Mouse (Mus musculus): ENCODE measurements around the gene Dync1li2. TPM values are rescaled to one million over a fixed set of nuclear protein-coding genes. Genes with fewer than 3 reads are reported as not detected.

Gene Dync1li2
- polyA plus RNA-seq, 1 experiment from 2014 or later = 63.5 TPM

DNA sequence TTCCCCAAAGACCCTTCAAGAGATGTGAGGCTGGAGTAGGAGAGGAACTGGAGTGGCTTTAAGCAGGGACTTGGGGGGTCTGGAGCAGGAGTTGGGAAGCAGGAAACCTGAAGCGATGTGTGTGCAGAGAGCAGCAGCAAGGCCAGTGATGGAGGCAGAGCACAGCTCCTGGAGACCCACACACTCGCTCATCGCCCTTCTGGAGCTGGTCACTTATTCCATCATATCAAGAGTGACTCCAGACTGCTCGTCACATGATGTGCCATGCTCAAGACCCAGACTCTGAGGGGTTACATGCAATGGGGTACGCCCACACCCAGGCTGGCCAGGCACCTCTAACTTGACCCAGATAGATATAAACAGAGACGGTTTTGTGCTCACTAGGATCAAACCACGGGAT lies 62.6 kb downstream of the Dync1li2 start:
- Histone ChIP-seq H3K4me3 (replicated peaks; ENCODE audit: low read length) (no peak overlapping the region), H3K4me1 (ENCODE audit: control insufficient read depth, insufficient read depth, low read length) (peaks cover 59% of the 10 kb centered on the region), H3K36me3 (ENCODE audit: control insufficient read depth, insufficient read depth, low read length) (no peaks in the 10 kb centered on the region), H3K4me2 (ENCODE audit: low read depth, low read length) (no peak overlapping the region), H3K9ac (ENCODE audit: low read length) (no peak overlapping the region), H3K27ac (ENCODE audit: low read length) (no peak overlapping the region), H3K27me3 (ENCODE audit: control insufficient read depth, insufficient read depth, low read length) (no peaks in the 10 kb centered on the region), H3K9me3 (replicated peaks; ENCODE audit: control insufficient read depth, low read length) (no peaks in the 10 kb centered on the region)
- 78% methylated on average over 7 of the region's 7 CpGs for WGBS
- ATAC-seq (ENCODE audit: insufficient read depth, low FRiP score) = no peak

DNA sequence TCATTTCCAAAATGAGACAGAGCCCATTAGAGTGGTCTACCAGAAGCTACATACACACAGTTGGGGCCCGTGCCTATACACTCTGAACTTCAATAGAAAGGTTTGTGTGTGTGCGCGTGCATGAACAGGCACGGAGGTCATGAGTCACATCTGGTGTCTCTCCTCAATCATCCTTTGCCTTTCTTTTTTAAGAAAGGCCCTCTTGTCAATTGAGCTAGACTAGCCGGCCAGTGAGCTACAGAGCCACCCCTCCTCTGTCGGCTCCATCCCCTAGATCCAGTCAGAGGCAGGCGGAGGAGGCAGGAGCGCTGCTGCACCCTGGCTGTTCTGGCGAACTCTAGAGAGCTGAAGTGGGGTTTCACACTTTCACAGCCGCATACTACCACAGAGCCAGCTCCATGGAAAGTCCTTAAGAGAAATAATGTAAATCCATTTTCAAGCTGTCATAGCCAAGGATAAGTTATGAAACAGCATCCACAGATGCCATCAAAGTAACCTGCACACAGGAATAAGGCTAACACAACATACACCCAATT lies 63.5 kb downstream of the Dync1li2 start:
- no peaks in the 10 kb centered on the region for H3K27me3 ChIP-seq (ENCODE audit: control insufficient read depth, insufficient read depth, low read length)
- peak overlapping the region; percentile 34 for H3K27ac ChIP-seq (ENCODE audit: low read length)
- no peak for ATAC-seq (ENCODE audit: insufficient read depth, low FRiP score)
- no peak overlapping the region for H3K4me2 ChIP-seq (ENCODE audit: low read depth, low read length)
- H3K36me3 ChIP-seq (ENCODE audit: control insufficient read depth, insufficient read depth, low read length) = no peaks in the 10 kb centered on the region
- peaks cover 66% of the 10 kb centered on the region for H3K4me1 ChIP-seq (ENCODE audit: control insufficient read depth, insufficient read depth, low read length)
- H3K9ac ChIP-seq (ENCODE audit: low read length) = no peak overlapping the region
- WGBS = 58% methylated on average over 10 of the region's 10 CpGs
- H3K4me3 ChIP-seq (replicated peaks; ENCODE audit: low read length) = no peak overlapping the region
- H3K9me3 ChIP-seq (replicated peaks; ENCODE audit: control insufficient read depth, low read length) = no peaks in the 10 kb centered on the region

DNA sequence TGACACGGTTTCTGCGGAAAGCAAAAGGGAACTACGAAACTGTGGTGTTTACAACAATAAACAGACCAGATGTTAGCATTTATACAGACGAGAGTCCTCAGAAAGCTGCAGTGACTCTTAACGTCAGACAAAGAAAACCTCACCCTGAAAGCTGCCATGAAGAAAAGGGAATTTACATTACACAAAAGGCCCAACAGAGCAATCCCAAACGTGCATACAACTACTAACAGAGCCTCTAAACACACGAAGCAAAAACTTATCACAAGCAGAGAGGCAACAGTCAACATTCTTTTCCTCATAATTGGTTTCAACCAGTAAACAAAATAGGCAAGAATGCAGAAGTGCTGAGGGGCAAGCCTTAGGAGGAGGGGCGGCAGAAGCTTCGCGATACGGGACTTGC lies 66.2 kb downstream of the Dync1li2 start:
- Histone ChIP-seq H3K36me3 (ENCODE audit: control insufficient read depth, insufficient read depth, low read length) (no peaks in the 10 kb centered on the region), H3K4me2 (ENCODE audit: low read depth, low read length) (0 out of 2 replicates have a peak overlapping the region, but pooled peaks have one; percentile 15), H3K9me3 (replicated peaks; ENCODE audit: control insufficient read depth, low read length) (no peaks in the 10 kb centered on the region), H3K4me1 (ENCODE audit: control insufficient read depth, insufficient read depth, low read length) (peaks cover 49% of the 10 kb centered on the region), H3K9ac (ENCODE audit: low read length) (0 out of 2 replicates have a peak overlapping the region, but pooled peaks have one; percentile 48), H3K4me3 (replicated peaks; ENCODE audit: low read length) (no peak overlapping the region), H3K27ac (ENCODE audit: low read length) (peak overlapping the region; percentile 57), H3K27me3 (ENCODE audit: control insufficient read depth, insufficient read depth, low read length) (no peaks in the 10 kb centered on the region)
- ATAC-seq (ENCODE audit: insufficient read depth, low FRiP score) = no peak
- WGBS = 44% methylated on average over 11 of the region's 11 CpGs

DNA sequence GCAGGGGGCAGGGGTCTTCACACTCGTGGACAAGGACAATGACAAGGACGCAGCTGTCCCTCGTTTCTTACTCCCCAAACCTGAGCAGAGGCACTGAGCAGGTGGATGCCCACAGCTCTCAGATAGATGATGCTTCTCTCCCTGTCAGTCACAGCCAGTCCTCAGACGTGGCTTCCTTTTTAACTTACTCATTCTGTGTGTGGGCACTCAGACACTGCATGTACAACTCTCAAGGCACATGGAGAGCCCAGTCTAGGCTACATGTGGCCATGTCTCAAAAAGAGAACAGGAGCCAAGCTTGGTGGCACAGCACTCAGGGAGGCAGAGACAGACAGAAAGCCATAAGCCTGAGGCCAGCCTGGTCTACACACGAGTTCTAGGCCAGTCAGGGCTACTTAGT lies 66.9 kb downstream of the Dync1li2 start:
- H3K9ac ChIP-seq (ENCODE audit: low read length) = peak overlapping the region; percentile 57
- peaks cover 44% of the 10 kb centered on the region for H3K4me1 ChIP-seq (ENCODE audit: control insufficient read depth, insufficient read depth, low read length)
- 61% methylated on average over 5 of the region's 5 CpGs for WGBS
- ATAC-seq (ENCODE audit: insufficient read depth, low FRiP score) = no peak
- H3K27ac ChIP-seq (ENCODE audit: low read length) = peak overlapping the region; percentile 94
- H3K4me3 ChIP-seq (replicated peaks; ENCODE audit: low read length) = no peak overlapping the region
- peak overlapping the region; percentile 40 for H3K4me2 ChIP-seq (ENCODE audit: low read depth, low read length)
- no peaks in the 10 kb centered on the region for H3K36me3 ChIP-seq (ENCODE audit: control insufficient read depth, insufficient read depth, low read length)
- no peaks in the 10 kb centered on the region for H3K9me3 ChIP-seq (replicated peaks; ENCODE audit: control insufficient read depth, low read length)
- no peaks in the 10 kb centered on the region for H3K27me3 ChIP-seq (ENCODE audit: control insufficient read depth, insufficient read depth, low read length)

DNA sequence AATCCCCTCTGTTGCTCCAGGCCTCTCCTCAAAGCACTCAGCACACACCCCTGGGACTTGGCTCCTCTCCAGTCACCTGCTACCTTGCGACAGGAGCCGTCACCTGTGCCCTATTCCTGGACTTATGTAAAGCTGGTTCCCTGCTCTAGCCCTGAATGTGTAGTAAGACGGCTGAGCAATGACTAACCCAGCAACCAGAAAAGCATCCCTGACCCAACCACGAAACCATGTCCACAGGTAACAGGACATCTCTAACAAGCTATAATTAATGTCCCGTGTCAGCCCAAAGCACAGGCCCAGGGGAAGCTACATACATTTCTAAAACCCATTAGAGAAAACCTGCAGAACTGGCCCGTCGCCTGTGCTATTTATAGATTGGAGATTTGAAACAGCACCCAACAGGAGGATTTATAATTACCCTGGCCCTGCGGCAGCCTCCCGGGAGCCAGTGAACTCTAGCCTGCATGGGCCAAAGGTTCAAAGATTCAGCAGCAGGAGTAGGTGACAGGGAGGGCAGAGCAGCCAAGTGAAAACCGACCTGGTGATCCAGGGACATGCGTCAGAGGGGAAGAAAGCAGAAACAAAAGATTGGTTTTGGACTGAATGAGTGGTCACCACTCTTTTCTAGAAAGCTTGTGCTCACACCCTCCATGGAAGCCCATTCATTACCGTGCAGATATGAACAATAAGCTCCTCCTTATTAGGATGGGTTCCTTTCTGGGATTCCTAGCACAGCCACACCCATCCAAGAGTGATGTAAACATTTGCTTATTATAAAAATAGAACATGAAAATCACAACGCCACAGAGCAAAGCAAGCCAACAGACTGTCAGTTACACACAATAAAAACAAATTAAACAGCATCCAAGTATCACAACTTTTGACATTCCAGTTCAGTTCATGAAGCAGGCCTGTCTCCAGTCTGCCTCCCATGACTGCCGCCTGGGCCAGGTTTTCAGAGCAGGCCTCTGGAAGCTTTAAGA lies 67.7 kb downstream of the Dync1li2 start:
- Histone ChIP-seq H3K9ac (ENCODE audit: low read length) (peak overlapping the region; percentile 57), H3K27ac (ENCODE audit: low read length) (peak overlapping the region; percentile 94)
- ATAC-seq (ENCODE audit: insufficient read depth, low FRiP score) = peak; percentile 85

DNA sequence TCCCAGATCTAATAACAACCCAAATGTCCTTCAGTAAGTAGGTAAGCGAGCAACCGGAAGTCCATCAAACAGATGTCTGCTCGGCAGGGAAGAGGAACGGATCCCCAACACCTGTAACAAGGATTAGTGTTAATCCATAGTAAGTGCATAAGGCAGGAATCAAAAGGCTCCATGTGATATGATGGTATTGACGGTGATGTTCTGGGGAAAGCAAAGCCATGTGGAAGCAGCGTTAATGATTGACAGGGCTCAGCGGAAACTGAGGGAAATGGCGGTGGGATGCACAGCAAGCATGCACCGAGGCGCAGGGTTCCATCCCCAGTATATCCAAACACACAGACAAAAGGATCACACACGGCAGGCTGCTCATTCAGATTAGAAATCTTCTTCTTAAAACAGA lies 68.6 kb downstream of the Dync1li2 start:
- Histone ChIP-seq H3K4me2 (ENCODE audit: low read depth, low read length) (0 out of 2 replicates have a peak overlapping the region, but pooled peaks have one; percentile 40), H3K27ac (ENCODE audit: low read length) (peak overlapping the region; percentile 94), H3K4me1 (ENCODE audit: control insufficient read depth, insufficient read depth, low read length) (peaks cover 44% of the 10 kb centered on the region), H3K27me3 (ENCODE audit: control insufficient read depth, insufficient read depth, low read length) (no peaks in the 10 kb centered on the region), H3K9ac (ENCODE audit: low read length) (no peak overlapping the region; the same call in 1 of the 2 replicates), H3K4me3 (replicated peaks; ENCODE audit: low read length) (no peak overlapping the region), H3K36me3 (ENCODE audit: control insufficient read depth, insufficient read depth, low read length) (no peaks in the 10 kb centered on the region), H3K9me3 (replicated peaks; ENCODE audit: control insufficient read depth, low read length) (no peaks in the 10 kb centered on the region)
- ATAC-seq (ENCODE audit: insufficient read depth, low FRiP score) = no peak
- 52% methylated on average over 11 of the region's 11 CpGs for WGBS

More for the DNA sequence above, 67.7 kb downstream of the Dync1li2 start:
- no peaks in the 10 kb centered on the region for H3K9me3 ChIP-seq (replicated peaks; ENCODE audit: control insufficient read depth, low read length)
- peak overlapping the region; percentile 40 for H3K4me2 ChIP-seq (ENCODE audit: low read depth, low read length)
- no peaks in the 10 kb centered on the region for H3K36me3 ChIP-seq (ENCODE audit: control insufficient read depth, insufficient read depth, low read length)
- 26% methylated on average over 14 of the region's 14 CpGs for WGBS
- no peaks in the 10 kb centered on the region for H3K27me3 ChIP-seq (ENCODE audit: control insufficient read depth, insufficient read depth, low read length)
- peaks cover 40% of the 10 kb centered on the region for H3K4me1 ChIP-seq (ENCODE audit: control insufficient read depth, insufficient read depth, low read length)
- H3K4me3 ChIP-seq (replicated peaks; ENCODE audit: low read length) = no peak overlapping the region

DNA sequence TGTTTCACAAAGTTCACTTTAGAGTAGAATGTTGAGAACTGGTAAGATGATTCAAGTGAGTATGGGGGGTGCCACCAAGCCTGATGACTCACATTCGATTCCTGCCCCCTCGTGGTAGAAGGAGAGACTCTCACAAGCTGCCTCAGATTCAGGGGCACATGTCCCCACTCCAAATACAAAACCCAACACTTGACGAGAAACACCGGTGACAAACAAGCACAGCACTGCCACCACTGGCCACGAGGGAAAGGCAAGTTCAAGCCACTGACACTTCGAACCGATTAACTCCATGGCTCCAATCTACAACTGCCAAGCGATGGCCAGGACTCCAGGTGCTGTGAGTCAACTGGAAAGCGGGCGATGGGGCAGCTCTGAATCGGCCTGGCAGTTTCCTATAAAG lies 69.1 kb downstream of the Dync1li2 start:
- Histone ChIP-seq H3K36me3 (ENCODE audit: control insufficient read depth, insufficient read depth, low read length) (no peaks in the 10 kb centered on the region), H3K4me3 (replicated peaks; ENCODE audit: low read length) (no peak overlapping the region), H3K4me1 (ENCODE audit: control insufficient read depth, insufficient read depth, low read length) (peaks cover 44% of the 10 kb centered on the region), H3K4me2 (ENCODE audit: low read depth, low read length) (0 out of 2 replicates have a peak overlapping the region, but pooled peaks have one; percentile 40), H3K9me3 (replicated peaks; ENCODE audit: control insufficient read depth, low read length) (no peaks in the 10 kb centered on the region), H3K27me3 (ENCODE audit: control insufficient read depth, insufficient read depth, low read length) (no peaks in the 10 kb centered on the region), H3K9ac (ENCODE audit: low read length) (peak overlapping the region; percentile 19; the same call in 1 of the 2 replicates), H3K27ac (ENCODE audit: low read length) (peak overlapping the region; percentile 94)
- no peak for ATAC-seq (ENCODE audit: insufficient read depth, low FRiP score)
- WGBS = 71% methylated on average over 11 of the region's 11 CpGs

DNA sequence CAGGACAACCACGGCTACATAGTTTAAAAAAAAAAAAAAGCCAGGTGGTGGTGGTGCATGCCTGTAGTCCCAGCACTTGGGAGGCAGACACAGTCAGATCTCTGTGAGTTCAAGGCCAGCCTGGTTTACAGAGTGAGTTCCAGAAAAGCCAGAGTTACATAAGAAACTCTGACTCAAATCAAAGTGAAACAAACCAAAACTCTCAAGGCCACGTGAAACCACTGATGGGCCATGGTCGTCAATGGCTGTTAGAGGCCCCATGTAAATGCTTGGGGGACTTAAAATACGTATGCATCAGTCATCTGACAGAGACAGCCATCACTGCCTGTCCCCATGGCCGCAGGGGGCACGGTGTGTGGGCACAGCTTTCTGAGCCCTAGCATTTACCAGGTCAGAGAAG lies 71.7 kb downstream of the Dync1li2 start:
- ATAC-seq (ENCODE audit: insufficient read depth, low FRiP score) = no peak
- WGBS = 84% methylated on average over 6 of the region's 6 CpGs
- Histone ChIP-seq H3K9ac (ENCODE audit: low read length) (no peak overlapping the region), H3K36me3 (ENCODE audit: control insufficient read depth, insufficient read depth, low read length) (no peaks in the 10 kb centered on the region), H3K27me3 (ENCODE audit: control insufficient read depth, insufficient read depth, low read length) (no peaks in the 10 kb centered on the region), H3K4me1 (ENCODE audit: control insufficient read depth, insufficient read depth, low read length) (peaks cover 35% of the 10 kb centered on the region), H3K4me3 (replicated peaks; ENCODE audit: low read length) (no peak overlapping the region), H3K27ac (ENCODE audit: low read length) (no peak overlapping the region), H3K4me2 (ENCODE audit: low read depth, low read length) (no peak overlapping the region), H3K9me3 (replicated peaks; ENCODE audit: control insufficient read depth, low read length) (no peaks in the 10 kb centered on the region)

DNA sequence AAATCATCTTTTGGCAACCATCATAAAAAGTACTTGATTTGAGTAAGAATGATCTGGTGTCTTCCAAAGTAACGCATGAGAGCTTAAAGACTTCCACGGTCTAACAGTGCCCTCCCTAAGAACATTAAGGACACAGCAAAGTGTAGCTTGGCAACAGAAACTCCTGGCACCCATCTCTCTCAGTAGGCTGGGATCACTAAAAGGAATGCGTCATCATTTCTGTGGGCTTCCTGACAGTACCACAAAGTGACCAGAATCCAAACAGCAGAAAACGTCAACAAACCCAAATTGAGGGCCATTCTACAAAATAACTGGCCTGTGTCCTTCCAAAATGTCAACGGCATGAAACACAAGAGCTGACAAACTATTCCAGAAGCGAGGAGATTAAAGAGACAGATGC lies 72.8 kb downstream of the Dync1li2 start:
- Histone ChIP-seq H3K27me3 (ENCODE audit: control insufficient read depth, insufficient read depth, low read length) (no peaks in the 10 kb centered on the region), H3K36me3 (ENCODE audit: control insufficient read depth, insufficient read depth, low read length) (no peaks in the 10 kb centered on the region), H3K4me1 (ENCODE audit: control insufficient read depth, insufficient read depth, low read length) (peaks cover 24% of the 10 kb centered on the region), H3K27ac (ENCODE audit: low read length) (no peak overlapping the region), H3K9ac (ENCODE audit: low read length) (no peak overlapping the region), H3K4me2 (ENCODE audit: low read depth, low read length) (no peak overlapping the region), H3K4me3 (replicated peaks; ENCODE audit: low read length) (no peak overlapping the region), H3K9me3 (replicated peaks; ENCODE audit: control insufficient read depth, low read length) (no peaks in the 10 kb centered on the region)
- ATAC-seq (ENCODE audit: insufficient read depth, low FRiP score) = no peak
- 49% methylated on average over 6 of the region's 6 CpGs for WGBS

Measured in stomach, embryonic 16.5 days (tissue).